Mouse (Mus musculus): ENCODE measurements around the gene Itsn2. TPM values are rescaled to one million over a fixed set of nuclear protein-coding genes. Genes with fewer than 3 reads are reported as not detected.
"Not testable (repeated sequence)": the region's sequence is repeated elsewhere in the genome, so short reads cannot be mapped to it uniquely, and the experiment has no call there.

Gene Itsn2
- polyA plus RNA-seq, 1 experiment from 2014 or later, result 48.4 TPM

DNA sequence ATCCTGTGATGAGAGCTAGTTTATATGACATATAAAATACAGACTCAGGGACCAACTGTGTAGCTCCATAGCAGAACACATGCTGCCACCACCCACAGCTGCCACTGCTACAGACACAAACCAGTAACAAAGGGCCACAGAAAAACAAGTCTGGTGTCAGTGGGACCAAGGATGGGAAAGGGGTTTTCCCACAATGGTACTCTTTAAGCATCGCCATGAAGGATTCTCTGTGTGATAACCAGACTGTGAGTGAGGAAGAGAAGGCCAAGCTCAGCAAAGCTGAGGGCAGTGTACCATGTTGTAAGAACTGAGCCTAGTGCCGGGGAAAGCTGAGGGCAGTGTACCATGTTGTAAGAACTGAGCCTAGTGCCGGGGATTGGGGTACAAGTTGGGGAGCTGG lies 98.8 kb downstream of the Itsn2 start:
- H3K9ac ChIP-seq (ENCODE audit: low read length), result no peak overlapping the region
- WGBS, result 93% methylated on average over 3 of the region's 3 CpGs
- H3K4me1 ChIP-seq (ENCODE audit: control insufficient read depth in 2 of 2, insufficient read depth in 2 of 2, low read length in 2 of 2), result peaks cover 0 to 5% of the 10 kb centered on the region in 2 experiments; a peak in 1 of 4 replicates
- H3K4me3 ChIP-seq (ENCODE audit: control insufficient read depth in 1 of 2, insufficient read depth in 1 of 2, low read depth in 1 of 2, low read length in 2 of 2), result no peak overlapping the region
- no peak overlapping the region for H3K4me2 ChIP-seq (ENCODE audit: low read length)
- H3K27ac ChIP-seq (replicated peaks in 1 of 2; ENCODE audit: control insufficient read depth in 1 of 2, insufficient read depth in 1 of 2, low read depth in 2 of 2, low read length in 2 of 2), result no peak overlapping the region
- ATAC-seq (ENCODE audit: insufficient number of reproducible peaks, insufficient read depth, low FRiP score, low read depth), result no peak
- H3K27me3 ChIP-seq (ENCODE audit: control insufficient read depth, insufficient read depth, low read length), result no peaks in the 10 kb centered on the region
- no peaks in the 10 kb centered on the region for H3K9me3 ChIP-seq (ENCODE audit: control insufficient read depth, low read length)
- 0 out of 2 replicates have a peak, but pooled peaks cover 7% of the 10 kb centered on the region for H3K36me3 ChIP-seq (ENCODE audit: control insufficient read depth, insufficient read depth, low read length)

- WGBS, result 89% methylated on average over 1 of the region's 1 CpGs
- no peaks in the 10 kb centered on the region for H3K9me3 ChIP-seq (ENCODE audit: control insufficient read depth, low read length)
Observed at GRCm38 (mm10) chr12:4694534-4694933, 102.1 kb downstream of the Itsn2 start.

DNA sequence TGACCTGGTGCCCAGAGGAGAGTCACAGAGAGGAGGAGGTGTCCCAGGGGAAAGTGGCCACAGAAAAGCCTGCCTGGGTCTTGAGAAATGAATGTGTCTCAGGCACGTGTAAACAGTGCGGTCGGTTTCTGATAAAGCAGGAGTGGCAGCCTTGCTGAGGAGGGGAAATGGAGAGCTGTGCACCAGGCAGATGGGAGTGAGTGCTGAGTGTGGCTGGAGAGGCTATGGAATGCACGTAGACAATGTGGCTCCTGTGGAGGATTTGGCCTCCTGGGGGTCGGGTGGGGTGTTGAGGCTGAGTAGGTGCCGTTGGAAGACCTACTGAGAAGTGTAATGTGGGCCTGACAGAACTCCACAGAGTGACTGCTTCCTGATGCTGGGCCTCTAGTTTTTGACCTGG lies 113.2 kb downstream of the Itsn2 start:
- H3K9me3 ChIP-seq (ENCODE audit: control insufficient read depth, low read length); H3K4me2 ChIP-seq (ENCODE audit: low read length); H3K4me3 ChIP-seq (ENCODE audit: control insufficient read depth in 1 of 2, insufficient read depth in 1 of 2, low read depth in 1 of 2, low read length in 2 of 2); H3K27me3 ChIP-seq (ENCODE audit: control insufficient read depth, insufficient read depth, low read length); H3K27ac ChIP-seq (replicated peaks in 1 of 2; ENCODE audit: control insufficient read depth in 1 of 2, insufficient read depth in 1 of 2, low read depth in 2 of 2, low read length in 2 of 2); ATAC-seq (ENCODE audit: insufficient number of reproducible peaks, insufficient read depth, low FRiP score, low read depth); H3K4me1 ChIP-seq (ENCODE audit: control insufficient read depth in 2 of 2, insufficient read depth in 2 of 2, low read length in 2 of 2); H3K9ac ChIP-seq (ENCODE audit: low read length): not testable (repeated sequence)
- peaks cover 67% of the 10 kb centered on the region for H3K36me3 ChIP-seq (ENCODE audit: control insufficient read depth, insufficient read depth, low read length)
- WGBS, result 28% methylated on average over 6 of the region's 6 CpGs

More at GRCm38 (mm10) chr12:4694534-4694933, 102.1 kb downstream of the Itsn2 start:
- H3K9ac ChIP-seq (ENCODE audit: low read length), result no peak overlapping the region
- no peak for ATAC-seq (ENCODE audit: insufficient number of reproducible peaks, insufficient read depth, low FRiP score, low read depth)
- H3K27ac ChIP-seq (replicated peaks in 1 of 2; ENCODE audit: control insufficient read depth in 1 of 2, insufficient read depth in 1 of 2, low read depth in 2 of 2, low read length in 2 of 2), result no peak overlapping the region
- no peaks in the 10 kb centered on the region for H3K27me3 ChIP-seq (ENCODE audit: control insufficient read depth, insufficient read depth, low read length)
- H3K4me2 ChIP-seq (ENCODE audit: low read length), result no peak overlapping the region
- no peak overlapping the region for H3K4me3 ChIP-seq (ENCODE audit: control insufficient read depth in 1 of 2, insufficient read depth in 1 of 2, low read depth in 1 of 2, low read length in 2 of 2)
- H3K36me3 ChIP-seq (ENCODE audit: control insufficient read depth, insufficient read depth, low read length), result peaks cover 26% of the 10 kb centered on the region
- H3K4me1 ChIP-seq (ENCODE audit: control insufficient read depth in 2 of 2, insufficient read depth in 2 of 2, low read length in 2 of 2), result peaks cover 0 to 5% of the 10 kb centered on the region in 2 experiments; a peak in 1 of 4 replicates

DNA sequence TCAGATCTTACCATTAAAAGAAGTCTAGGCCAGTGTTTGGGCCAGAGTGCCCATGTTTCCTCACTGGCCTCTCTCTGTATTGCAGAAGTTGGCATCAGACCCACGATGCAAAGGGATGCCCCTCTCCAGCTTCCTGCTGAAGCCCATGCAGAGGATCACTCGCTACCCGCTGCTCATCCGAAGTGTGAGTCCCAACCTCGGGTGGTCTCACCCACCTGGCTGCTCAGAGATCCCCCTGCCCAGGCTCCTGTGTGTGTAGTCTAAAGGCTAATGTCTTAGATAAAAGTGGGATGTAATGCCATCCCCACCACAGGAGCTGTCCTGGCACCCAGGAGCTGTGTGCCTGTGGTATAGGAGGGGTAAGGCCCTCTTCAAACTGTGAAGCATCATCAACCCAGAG lies 113.7 kb downstream of the Itsn2 start:
- WGBS, result 88% methylated on average over 5 of the region's 5 CpGs
- Histone ChIP-seq H3K36me3 (ENCODE audit: control insufficient read depth, insufficient read depth, low read length) (peaks cover 66% of the 10 kb centered on the region), H3K27ac (replicated peaks in 1 of 2; ENCODE audit: control insufficient read depth in 1 of 2, insufficient read depth in 1 of 2, low read depth in 2 of 2, low read length in 2 of 2) (no peak overlapping the region)

DNA sequence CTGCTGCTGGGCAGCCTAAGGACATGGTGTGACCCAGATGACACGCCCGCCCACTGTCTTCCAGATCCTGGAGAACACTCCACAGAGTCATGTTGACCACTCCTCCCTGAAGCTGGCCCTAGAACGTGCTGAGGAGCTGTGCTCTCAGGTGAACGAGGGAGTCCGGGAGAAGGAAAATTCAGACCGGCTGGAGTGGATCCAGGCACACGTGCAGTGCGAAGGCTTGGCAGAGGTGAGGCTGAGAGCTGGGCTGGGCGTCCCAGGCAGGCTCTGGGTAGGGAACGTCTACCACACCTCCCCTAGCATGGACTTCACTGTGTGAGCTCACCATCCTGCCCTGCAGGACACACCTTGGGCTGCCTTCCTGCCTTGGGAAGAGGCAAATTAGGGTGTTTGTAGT lies 114.5 kb downstream of the Itsn2 start:
- no peak for ATAC-seq (ENCODE audit: insufficient number of reproducible peaks, insufficient read depth, low FRiP score, low read depth)
- WGBS, result 80% methylated on average over 10 of the region's 10 CpGs
- H3K9me3 ChIP-seq (ENCODE audit: control insufficient read depth, low read length), result no peaks in the 10 kb centered on the region

More for the DNA sequence above, 113.7 kb downstream of the Itsn2 start:
- Histone ChIP-seq H3K27me3 (ENCODE audit: control insufficient read depth, insufficient read depth, low read length) (no peaks in the 10 kb centered on the region), H3K4me1 (ENCODE audit: control insufficient read depth in 2 of 2, insufficient read depth in 2 of 2, low read length in 2 of 2) (peaks cover 3% of the 10 kb centered on the region in 2 experiments; a peak in 2 of 4 replicates), H3K9me3 (ENCODE audit: control insufficient read depth, low read length) (no peaks in the 10 kb centered on the region), H3K4me2 (ENCODE audit: low read length) (no peak overlapping the region), H3K4me3 (ENCODE audit: control insufficient read depth in 1 of 2, insufficient read depth in 1 of 2, low read depth in 1 of 2, low read length in 2 of 2) (no peak overlapping the region), H3K9ac (ENCODE audit: low read length) (no peak overlapping the region)
- no peak for ATAC-seq (ENCODE audit: insufficient number of reproducible peaks, insufficient read depth, low FRiP score, low read depth)

GRCm38 (mm10) chr12:4707488-4708017 lies 115.1 kb downstream of the Itsn2 start:
- no peak for ATAC-seq (ENCODE audit: insufficient number of reproducible peaks, insufficient read depth, low FRiP score, low read depth)
- no peak overlapping the region for H3K4me2 ChIP-seq (ENCODE audit: low read length)
- no peaks in the 10 kb centered on the region for H3K27me3 ChIP-seq (ENCODE audit: control insufficient read depth, insufficient read depth, low read length)
- H3K9ac ChIP-seq (ENCODE audit: low read length), result no peak overlapping the region
- no peak overlapping the region for H3K4me3 ChIP-seq (ENCODE audit: control insufficient read depth in 1 of 2, insufficient read depth in 1 of 2, low read depth in 1 of 2, low read length in 2 of 2)
- H3K4me1 ChIP-seq (ENCODE audit: control insufficient read depth in 2 of 2, insufficient read depth in 2 of 2, low read length in 2 of 2), result peaks cover 3% of the 10 kb centered on the region in 2 experiments; a peak in 2 of 4 replicates
- 94% methylated on average over 14 of the region's 14 CpGs for WGBS
- no peaks in the 10 kb centered on the region for H3K9me3 ChIP-seq (ENCODE audit: control insufficient read depth, low read length)
- H3K36me3 ChIP-seq (ENCODE audit: control insufficient read depth, insufficient read depth, low read length), result peaks cover 64% of the 10 kb centered on the region
- H3K27ac ChIP-seq (replicated peaks in 1 of 2; ENCODE audit: control insufficient read depth in 1 of 2, insufficient read depth in 1 of 2, low read depth in 2 of 2, low read length in 2 of 2), result no peak overlapping the region

More for the DNA sequence above, 114.5 kb downstream of the Itsn2 start:
- Histone ChIP-seq H3K27ac (replicated peaks in 1 of 2; ENCODE audit: control insufficient read depth in 1 of 2, insufficient read depth in 1 of 2, low read depth in 2 of 2, low read length in 2 of 2) (no peak overlapping the region), H3K4me1 (ENCODE audit: control insufficient read depth in 2 of 2, insufficient read depth in 2 of 2, low read length in 2 of 2) (peaks cover 3% of the 10 kb centered on the region in 2 experiments; a peak in 2 of 4 replicates), H3K36me3 (ENCODE audit: control insufficient read depth, insufficient read depth, low read length) (peaks cover 64% of the 10 kb centered on the region), H3K27me3 (ENCODE audit: control insufficient read depth, insufficient read depth, low read length) (no peaks in the 10 kb centered on the region), H3K4me3 (ENCODE audit: control insufficient read depth in 1 of 2, insufficient read depth in 1 of 2, low read depth in 1 of 2, low read length in 2 of 2) (no peak overlapping the region), H3K4me2 (ENCODE audit: low read length) (no peak overlapping the region), H3K9ac (ENCODE audit: low read length) (no peak overlapping the region)

DNA sequence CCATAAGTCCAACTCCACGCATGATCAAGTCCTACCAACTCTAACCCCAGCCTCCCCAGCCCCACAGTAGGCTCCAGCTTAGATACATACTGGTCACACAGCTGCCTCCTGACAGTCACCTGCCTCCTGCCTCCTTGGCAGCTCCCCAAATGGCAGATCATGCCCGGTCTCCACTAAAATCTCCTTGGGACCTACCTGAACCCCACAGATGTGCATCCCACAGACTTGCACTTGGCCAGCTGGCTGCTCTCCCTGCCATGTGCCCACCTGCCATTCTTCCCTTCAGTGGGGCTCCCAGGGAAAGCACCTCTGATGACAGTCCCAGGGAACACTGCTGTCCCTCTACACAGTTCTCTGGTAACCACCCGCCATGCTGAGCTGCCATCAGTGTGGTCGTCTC lies 115.9 kb downstream of the Itsn2 start:
- H3K36me3 ChIP-seq (ENCODE audit: control insufficient read depth, insufficient read depth, low read length), result peaks cover 67% of the 10 kb centered on the region
- WGBS, result 68% methylated on average over 4 of the region's 4 CpGs
- H3K27ac ChIP-seq (replicated peaks in 1 of 2; ENCODE audit: control insufficient read depth in 1 of 2, insufficient read depth in 1 of 2, low read depth in 2 of 2, low read length in 2 of 2), result no peak overlapping the region
- no peaks in the 10 kb centered on the region for H3K27me3 ChIP-seq (ENCODE audit: control insufficient read depth, insufficient read depth, low read length)
- H3K9ac ChIP-seq (ENCODE audit: low read length), result no peak overlapping the region
- peaks cover 3 to 7% of the 10 kb centered on the region in 2 experiments; a peak in 2 of 4 replicates for H3K4me1 ChIP-seq (ENCODE audit: control insufficient read depth in 2 of 2, insufficient read depth in 2 of 2, low read length in 2 of 2)
- H3K4me3 ChIP-seq (ENCODE audit: control insufficient read depth in 1 of 2, insufficient read depth in 1 of 2, low read depth in 1 of 2, low read length in 2 of 2), result no peak overlapping the region
- H3K4me2 ChIP-seq (ENCODE audit: low read length), result no peak overlapping the region
- no peaks in the 10 kb centered on the region for H3K9me3 ChIP-seq (ENCODE audit: control insufficient read depth, low read length)
- ATAC-seq (ENCODE audit: insufficient number of reproducible peaks, insufficient read depth, low FRiP score, low read depth), result no peak

Measured in heart, embryonic 14.5 days (tissue).